Mouse (Mus musculus) liver, embryonic 14.5 days (tissue): ENCODE results near the gene Zfp111.

Experiments used
- CTCF ChIP-seq: IDR thresholded peaks from 2 replicates; pipeline ENCODE4 v1.5.1; 2016; ENCODE audit warnings: antibody characterized with exemption, low read depth, control low read depth
- EP300 ChIP-seq: IDR thresholded peaks from 2 replicates; pipeline ENCODE4 v1.6.1; 2016; ENCODE audit warnings: antibody characterized with exemption, low read depth

- TF ChIP-seq CTCF (no peak), EP300 (no peak)
Measured at GRCm38 (mm10) chr7:24254633-24255474, 43.6 kb upstream of the Zfp111 start, which contains the start of gene Zfp108.
